Mouse (Mus musculus) cerebellum, adult 11-12 months (tissue): ENCODE results near the gene Cnpy1.

Experiments used
- DNase-seq: peaks from one replicate; pipeline ENCODE4 v3.0.0; 2022

Cnpy1 gene

GRCm38 (mm10) chr5:28161938-28162402 lies 83.6 kb downstream of the Cnpy1 start:
- DNase-seq = peak; percentile 90

- DNase-seq = peak; percentile 66
Observed at GRCm38 (mm10) chr5:28161383-28161937, 84.1 kb downstream of the Cnpy1 start.

- DNase-seq = no peak
Observed at GRCm38 (mm10) chr5:28159891-28160470, 85.6 kb downstream of the Cnpy1 start.

- DNase-seq = peak; percentile 32
Observed at GRCm38 (mm10) chr5:28159072-28159458, 86.5 kb downstream of the Cnpy1 start.

- DNase-seq = peak; percentile 23
Observed at GRCm38 (mm10) chr5:28158308-28159071, 87.1 kb downstream of the Cnpy1 start.

GRCm38 (mm10) chr5:28157781-28158180 lies 87.8 kb downstream of the Cnpy1 start:
- DNase-seq = no peak

GRCm38 (mm10) chr5:28157044-28157730 lies 88.4 kb downstream of the Cnpy1 start:
- no peak for DNase-seq
